Mouse (Mus musculus): ENCODE measurements at regions not wholly inside any gene's neighbourhood (a gene's known extent, or its start where the extent isn't known, plus 50 kb on each side); places are given as distances from the start of the nearest gene placed in this dataset.
"Not testable (repeated sequence)": the region's sequence is repeated elsewhere in the genome, so short reads cannot be mapped to it uniquely, and the experiment has no call there.

DNA sequence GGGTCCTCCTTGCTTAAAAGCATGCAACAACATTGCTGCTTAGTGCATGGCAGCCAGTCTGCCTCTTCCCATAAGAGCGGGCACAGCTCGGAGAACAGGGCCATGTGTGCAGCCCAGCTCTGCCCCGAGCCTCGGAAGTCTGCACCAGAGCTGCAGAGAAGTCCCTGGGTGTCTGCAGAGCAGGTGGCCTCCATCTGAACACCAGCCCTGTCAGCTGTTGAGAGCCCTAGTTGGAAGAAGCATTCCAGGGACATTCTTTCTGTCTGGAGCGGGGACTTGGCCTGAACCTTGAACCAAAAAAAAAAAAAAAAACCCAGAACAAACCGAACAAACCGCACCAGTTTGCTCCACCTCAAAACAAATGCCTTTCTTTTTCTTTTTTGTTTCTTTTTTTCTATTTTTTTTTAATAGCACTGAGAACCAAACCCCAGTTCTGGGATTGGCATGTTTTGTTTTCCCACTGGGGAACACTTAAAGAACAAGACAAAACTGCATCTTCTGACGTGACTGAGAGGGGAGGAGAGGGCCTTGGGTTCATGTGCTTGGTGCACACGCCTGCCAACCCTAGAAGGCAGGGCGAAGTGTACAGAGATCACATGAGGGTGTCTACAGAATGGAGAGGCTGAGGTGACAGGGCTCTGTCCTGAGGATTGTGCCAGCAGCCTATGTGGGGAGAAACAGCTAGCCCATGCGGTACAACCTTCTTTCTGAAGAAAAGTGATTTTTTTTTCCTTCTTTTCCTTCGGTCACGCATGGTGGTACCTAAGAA, 106.8 kb downstream of the Bod1 start:
- ATAC-seq = no peak
- no peaks in the 10 kb centered on the region for H3K27me3 ChIP-seq (ENCODE audit: control insufficient read depth, insufficient read depth, low read depth, low read length)
- H3K27ac ChIP-seq (ENCODE audit: low read length) = no peak overlapping the region
- 83% methylated on average over 13 of the region's 13 CpGs for WGBS
- no peak overlapping the region for H3K4me2 ChIP-seq (ENCODE audit: low read length)
- no peaks in the 10 kb centered on the region for H3K4me1 ChIP-seq (ENCODE audit: control insufficient read depth, insufficient read depth, low read length)
- H3K9ac ChIP-seq (ENCODE audit: low read depth, low read length) = no peak overlapping the region
- no peaks in the 10 kb centered on the region for H3K9me3 ChIP-seq (replicated peaks; ENCODE audit: control insufficient read depth, low read length, poor library complexity, severe bottlenecking)
- no peak overlapping the region for H3K4me3 ChIP-seq (ENCODE audit: low read depth, low read length)
- no peaks in the 10 kb centered on the region for H3K36me3 ChIP-seq (ENCODE audit: control insufficient read depth, insufficient read depth, low read length)

- 75% methylated on average over 10 of the region's 10 CpGs for WGBS
- no peak overlapping the region for H3K9ac ChIP-seq (ENCODE audit: low read depth, low read length)
- H3K4me1 ChIP-seq (ENCODE audit: control insufficient read depth, insufficient read depth, low read length) = no peaks in the 10 kb centered on the region
- no peak overlapping the region for H3K27ac ChIP-seq (ENCODE audit: low read length)
- ATAC-seq = no peak
- H3K4me3 ChIP-seq (ENCODE audit: low read depth, low read length) = no peak overlapping the region
- no peaks in the 10 kb centered on the region for H3K36me3 ChIP-seq (ENCODE audit: control insufficient read depth, insufficient read depth, low read length)
- no peaks in the 10 kb centered on the region for H3K9me3 ChIP-seq (replicated peaks; ENCODE audit: control insufficient read depth, low read length, poor library complexity, severe bottlenecking)
- no peaks in the 10 kb centered on the region for H3K27me3 ChIP-seq (ENCODE audit: control insufficient read depth, insufficient read depth, low read depth, low read length)
- H3K4me2 ChIP-seq (ENCODE audit: low read length) = no peak overlapping the region
These were observed 107.6 kb downstream of the Bod1 start for GRCm38 (mm10) chr11:31563826-31564741.

GRCm38 (mm10) chr11:31562954-31563353, 108.7 kb downstream of the Bod1 start:
- Histone ChIP-seq H3K27me3 (ENCODE audit: control insufficient read depth, insufficient read depth, low read depth, low read length) (no peaks in the 10 kb centered on the region), H3K4me3 (ENCODE audit: low read depth, low read length) (no peak overlapping the region), H3K36me3 (ENCODE audit: control insufficient read depth, insufficient read depth, low read length) (no peaks in the 10 kb centered on the region), H3K9me3 (replicated peaks; ENCODE audit: control insufficient read depth, low read length, poor library complexity, severe bottlenecking) (no peaks in the 10 kb centered on the region), H3K4me1 (ENCODE audit: control insufficient read depth, insufficient read depth, low read length) (no peaks in the 10 kb centered on the region), H3K9ac (ENCODE audit: low read depth, low read length) (no peak overlapping the region), H3K4me2 (ENCODE audit: low read length) (no peak overlapping the region), H3K27ac (ENCODE audit: low read length) (no peak overlapping the region)
- 82% methylated on average over 3 of the region's 3 CpGs for WGBS
- no peak for ATAC-seq

DNA sequence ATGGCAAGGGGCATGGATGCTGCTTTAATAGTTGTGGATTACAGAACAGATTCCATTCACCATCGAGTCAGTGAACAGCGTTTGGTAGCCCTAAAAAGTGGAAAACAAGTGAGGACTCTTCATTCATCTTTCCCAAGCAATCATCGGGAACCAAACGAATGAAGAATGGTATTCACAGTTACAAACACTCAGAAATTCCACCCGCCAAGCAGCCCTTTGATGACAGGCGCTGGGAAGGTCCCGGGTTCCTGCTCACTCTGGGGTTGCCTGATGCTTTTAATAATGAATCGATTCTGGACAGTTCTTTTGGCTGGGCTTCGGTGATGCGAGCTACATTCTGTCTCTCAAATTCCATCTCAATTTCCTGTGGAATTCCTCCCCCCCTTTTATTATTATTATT, 110.9 kb downstream of the Bod1 start:
- WGBS = 79% methylated on average over 10 of the region's 10 CpGs
- Histone ChIP-seq H3K27me3 (ENCODE audit: control insufficient read depth, insufficient read depth, low read depth, low read length) (no peaks in the 10 kb centered on the region), H3K27ac (ENCODE audit: low read length) (no peak overlapping the region), H3K36me3 (ENCODE audit: control insufficient read depth, insufficient read depth, low read length) (no peaks in the 10 kb centered on the region), H3K4me3 (ENCODE audit: low read depth, low read length) (no peak overlapping the region), H3K4me2 (ENCODE audit: low read length) (no peak overlapping the region), H3K9ac (ENCODE audit: low read depth, low read length) (no peak overlapping the region), H3K9me3 (replicated peaks; ENCODE audit: control insufficient read depth, low read length, poor library complexity, severe bottlenecking) (no peaks in the 10 kb centered on the region), H3K4me1 (ENCODE audit: control insufficient read depth, insufficient read depth, low read length) (no peaks in the 10 kb centered on the region)
- no peak for ATAC-seq

DNA sequence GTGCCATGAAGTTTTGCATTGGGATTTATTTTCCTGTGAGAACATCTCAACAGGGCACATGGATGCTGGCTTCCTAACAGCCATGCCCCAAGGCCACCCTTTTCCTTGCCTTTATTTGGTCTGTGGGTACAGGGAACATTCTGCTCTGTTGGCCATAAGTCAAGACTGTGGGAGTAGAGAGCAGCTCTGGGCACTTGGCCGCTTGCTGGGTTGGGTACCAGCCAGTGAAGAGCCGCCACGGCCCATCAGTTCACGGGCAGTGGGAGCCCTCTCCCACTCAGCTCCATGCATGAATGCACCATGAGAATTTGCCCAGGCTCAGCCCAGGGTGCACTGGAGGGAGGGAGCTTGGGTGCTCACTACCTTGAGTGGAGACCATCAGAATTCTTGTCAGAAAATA, 116.6 kb downstream of the Bod1 start:
- H3K4me2 ChIP-seq (ENCODE audit: low read length) = no peak overlapping the region
- no peak for ATAC-seq
- no peaks in the 10 kb centered on the region for H3K36me3 ChIP-seq (ENCODE audit: control insufficient read depth, insufficient read depth, low read length)
- H3K4me3 ChIP-seq (ENCODE audit: low read depth, low read length) = no peak overlapping the region
- no peaks in the 10 kb centered on the region for H3K27me3 ChIP-seq (ENCODE audit: control insufficient read depth, insufficient read depth, low read depth, low read length)
- WGBS = 84% methylated on average over 4 of the region's 4 CpGs
- no peaks in the 10 kb centered on the region for H3K9me3 ChIP-seq (replicated peaks; ENCODE audit: control insufficient read depth, low read length, poor library complexity, severe bottlenecking)
- no peaks in the 10 kb centered on the region for H3K4me1 ChIP-seq (ENCODE audit: control insufficient read depth, insufficient read depth, low read length)
- H3K9ac ChIP-seq (ENCODE audit: low read depth, low read length) = no peak overlapping the region
- H3K27ac ChIP-seq (ENCODE audit: low read length) = no peak overlapping the region

DNA sequence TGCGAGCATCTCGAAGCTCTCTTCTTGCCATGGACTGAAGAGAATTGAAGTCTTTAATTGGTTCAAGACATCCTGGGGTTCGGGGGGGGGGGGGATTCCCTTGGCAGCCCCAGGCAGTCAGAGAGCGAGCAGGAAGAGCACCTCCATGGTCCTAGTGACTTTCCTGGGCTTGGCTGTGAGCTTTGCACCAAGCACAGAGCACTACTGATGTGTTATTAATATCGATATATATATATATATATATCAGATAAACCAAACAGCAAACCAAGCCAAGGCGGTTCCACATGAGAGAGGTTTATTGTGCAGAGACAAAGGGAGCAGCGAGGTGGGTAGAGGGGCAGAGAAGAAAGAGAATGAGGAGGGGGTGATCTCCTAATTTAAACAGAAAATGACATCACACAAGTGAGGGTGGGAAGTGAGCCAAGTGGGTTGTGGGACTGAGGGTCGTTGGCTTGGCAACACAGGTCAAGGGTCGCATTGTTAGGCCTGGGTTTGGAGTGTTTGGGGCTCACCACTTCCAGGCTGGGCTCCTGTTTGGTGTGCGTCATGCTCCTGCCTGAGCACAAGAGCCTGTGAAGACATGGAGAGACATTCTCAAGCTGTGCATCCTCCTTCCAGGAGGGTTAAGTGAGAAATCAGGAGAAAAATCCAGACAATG, 119.9 kb downstream of the Bod1 start:
- no peak overlapping the region for H3K4me2 ChIP-seq (ENCODE audit: low read length)
- no peak for ATAC-seq
- no peaks in the 10 kb centered on the region for H3K27me3 ChIP-seq (ENCODE audit: control insufficient read depth, insufficient read depth, low read depth, low read length)
- WGBS = 44% methylated on average over 10 of the region's 10 CpGs
- no peak overlapping the region for H3K27ac ChIP-seq (ENCODE audit: low read length)
- H3K9me3 ChIP-seq (replicated peaks; ENCODE audit: control insufficient read depth, low read length, poor library complexity, severe bottlenecking) = no peaks in the 10 kb centered on the region
- no peaks in the 10 kb centered on the region for H3K4me1 ChIP-seq (ENCODE audit: control insufficient read depth, insufficient read depth, low read length)
- no peak overlapping the region for H3K9ac ChIP-seq (ENCODE audit: low read depth, low read length)
- no peak overlapping the region for H3K4me3 ChIP-seq (ENCODE audit: low read depth, low read length)
- no peaks in the 10 kb centered on the region for H3K36me3 ChIP-seq (ENCODE audit: control insufficient read depth, insufficient read depth, low read length)

GRCm38 (mm10) chr11:31550747-31551613, 120.7 kb downstream of the Bod1 start:
- Histone ChIP-seq H3K9ac (ENCODE audit: low read depth, low read length) (no peak overlapping the region), H3K4me2 (ENCODE audit: low read length) (no peak overlapping the region), H3K4me3 (ENCODE audit: low read depth, low read length) (no peak overlapping the region), H3K27me3 (ENCODE audit: control insufficient read depth, insufficient read depth, low read depth, low read length) (no peaks in the 10 kb centered on the region), H3K27ac (ENCODE audit: low read length) (no peak overlapping the region), H3K36me3 (ENCODE audit: control insufficient read depth, insufficient read depth, low read length) (no peaks in the 10 kb centered on the region), H3K4me1 (ENCODE audit: control insufficient read depth, insufficient read depth, low read length) (no peaks in the 10 kb centered on the region), H3K9me3 (replicated peaks; ENCODE audit: control insufficient read depth, low read length, poor library complexity, severe bottlenecking) (no peaks in the 10 kb centered on the region)
- no peak for ATAC-seq
- WGBS = 56% methylated on average over 6 of the region's 6 CpGs

- H3K27me3 ChIP-seq (ENCODE audit: control insufficient read depth, insufficient read depth, low read depth, low read length); H3K9me3 ChIP-seq (replicated peaks; ENCODE audit: control insufficient read depth, low read length, poor library complexity, severe bottlenecking); H3K27ac ChIP-seq (ENCODE audit: low read length); H3K4me1 ChIP-seq (ENCODE audit: control insufficient read depth, insufficient read depth, low read length); H3K9ac ChIP-seq (ENCODE audit: low read depth, low read length); H3K4me3 ChIP-seq (ENCODE audit: low read depth, low read length); H3K4me2 ChIP-seq (ENCODE audit: low read length); H3K36me3 ChIP-seq (ENCODE audit: control insufficient read depth, insufficient read depth, low read length); ATAC-seq: not testable (repeated sequence)
- 93% methylated on average over 10 of the region's 10 CpGs for WGBS
These were observed 126.2 kb downstream of the Bod1 start for GRCm38 (mm10) chr11:31545514-31545913.
